Mouse (Mus musculus) CD4-positive, CD25-positive, alpha-beta regulatory T cell (primary cell): ENCODE results near the gene Psmc1. TPM values are rescaled to one million over a fixed set of nuclear protein-coding genes. Genes with fewer than 3 reads are reported as not detected.

Experiments
- polyA plus RNA-seq: library from polyadenylated mRNA; unstranded; fragments of 100-300 nt; shearing (Covaris generic); gene quantifications from one replicate; pipeline ENCODE4 v1.2.1, GENCODE M21; 2017

Gene Psmc1
- polyA plus RNA-seq = 160 TPM

GRCm38 (mm10) chr12:100109986-100110696 is at the start of gene Psmc1:
TSS of gene Psmc1 (plus strand) at chr12:100110154.

GRCm38 (mm10) chr12:100159261-100159975 is 49.5 kb downstream of the Psmc1 start, which contains the start of gene Nrde2:
TSS of gene Nrde2 (minus strand) at chr12:100159653.

Other genes starting within 250 kb of the Psmc1 start
- 0.59 TPM for gene Efcab11, start 225.7 kb upstream of the Psmc1 start, polyA plus RNA-seq
- 29.4 TPM for gene Tdp1, start 225.6 kb upstream of the Psmc1 start, polyA plus RNA-seq
- 0.13 TPM for gene Kcnk13, start 145.7 kb upstream of the Psmc1 start, polyA plus RNA-seq
- gene Nrde2, start 49.5 kb downstream of the Psmc1 start, polyA plus RNA-seq = 30.7 TPM
- 1,312 TPM for gene Calm1, start 89.3 kb downstream of the Psmc1 start, polyA plus RNA-seq